Mouse (Mus musculus) cerebellum, postnatal 10 days (tissue): ENCODE data around the gene Cnot6l.

Experiments
- DNase-seq, 2 experiments: peaks; one replicate each; pipeline ENCODE4 v3.0.0; 2021; ENCODE audit warnings: mixed read lengths in 2 of 2

Gene Cnot6l

DNA sequence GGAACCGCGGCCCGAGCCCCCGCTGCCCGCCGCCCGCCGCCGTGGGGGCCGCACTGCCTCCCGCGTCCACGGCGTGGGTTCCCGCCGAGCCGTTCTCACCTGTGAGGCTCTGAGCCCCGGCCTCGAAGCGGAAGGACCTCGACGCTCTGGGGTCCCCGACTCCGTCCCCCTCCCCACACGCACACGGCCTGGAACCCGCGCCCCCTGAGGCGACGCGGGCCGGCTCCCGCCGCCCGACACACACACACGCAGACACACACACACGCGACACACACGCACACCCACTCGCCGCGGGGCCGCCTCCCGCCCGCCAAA lies 2.8 kb downstream of the Cnot6l start:
- DNase-seq, result no peak

DNA sequence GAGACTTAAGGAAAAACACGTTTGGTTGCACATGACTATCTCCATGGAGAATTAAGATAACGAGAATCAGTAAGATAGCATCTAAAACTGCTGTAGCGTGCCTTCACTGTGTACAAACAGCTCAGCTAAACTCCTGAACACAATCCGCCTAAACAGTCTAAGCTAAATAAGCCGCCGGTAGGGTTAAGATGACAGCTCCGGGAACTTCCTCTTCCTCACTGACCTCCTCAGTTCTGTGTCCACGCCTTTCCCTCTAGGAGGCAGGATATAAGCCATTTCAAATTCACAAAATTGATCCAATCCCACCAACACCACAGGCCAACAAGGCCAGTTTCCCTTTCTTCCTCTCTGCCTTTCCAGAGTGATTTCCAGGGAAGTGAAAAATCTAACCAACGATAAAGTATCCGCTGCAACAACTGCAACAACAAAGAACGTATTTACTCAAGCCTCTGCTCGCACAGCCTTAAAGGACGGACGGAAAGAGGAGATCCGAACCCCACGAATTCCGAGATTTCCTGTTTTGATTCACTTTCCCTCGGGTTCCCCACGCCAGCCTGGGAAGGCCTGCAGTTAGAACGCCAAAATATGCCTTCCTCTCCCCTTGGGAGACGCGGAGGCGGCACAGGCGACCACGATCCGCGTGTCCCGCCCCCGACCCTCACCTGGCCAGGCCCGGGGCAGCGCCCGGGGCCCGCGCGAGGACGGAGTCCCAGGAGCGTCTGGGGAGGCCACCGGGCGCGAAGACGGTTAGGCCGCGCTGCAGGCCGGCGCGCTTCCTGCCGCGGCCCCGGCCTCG lies 3.3 kb downstream of the Cnot6l start:
- peak; percentile 43 to 44 for DNase-seq

DNA sequence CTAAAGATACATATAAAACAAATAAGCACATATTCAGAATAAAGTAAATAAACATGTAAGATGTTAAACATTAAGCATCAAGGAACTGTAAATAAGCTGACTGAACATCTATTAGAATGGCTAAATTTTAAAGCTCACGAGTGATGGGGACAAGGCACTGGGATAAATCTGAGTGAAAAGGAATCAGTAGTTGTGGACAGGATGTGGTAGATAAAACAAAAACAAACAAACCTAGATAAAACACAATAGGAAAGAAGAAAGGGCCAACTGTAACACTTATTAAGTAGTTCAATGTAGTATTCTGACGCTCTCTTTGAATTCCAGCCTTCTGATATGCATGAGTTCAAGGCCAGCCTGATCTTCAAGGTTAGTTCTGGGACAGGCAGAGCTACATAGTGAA lies 21.6 kb downstream of the Cnot6l start:
- DNase-seq, result no peak

DNA sequence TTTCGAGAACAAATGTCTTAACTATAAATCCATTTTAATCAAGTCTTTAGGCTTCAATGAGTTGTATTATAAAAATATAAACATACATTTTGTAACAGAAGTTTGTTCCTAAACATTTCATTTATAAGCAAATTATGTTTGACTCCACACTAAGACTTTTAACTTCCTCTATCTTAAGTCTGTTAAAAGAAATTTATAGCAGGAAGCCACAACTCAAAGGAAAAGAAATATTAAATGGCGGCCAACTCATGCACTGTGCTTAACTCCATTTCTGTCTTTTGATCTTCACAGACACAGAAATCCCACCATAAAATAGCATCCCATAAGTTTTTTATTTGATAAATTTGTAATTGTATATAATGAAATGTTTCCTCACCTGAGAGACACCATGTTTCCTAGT lies 33.3 kb downstream of the Cnot6l start:
- no peak for DNase-seq

DNA sequence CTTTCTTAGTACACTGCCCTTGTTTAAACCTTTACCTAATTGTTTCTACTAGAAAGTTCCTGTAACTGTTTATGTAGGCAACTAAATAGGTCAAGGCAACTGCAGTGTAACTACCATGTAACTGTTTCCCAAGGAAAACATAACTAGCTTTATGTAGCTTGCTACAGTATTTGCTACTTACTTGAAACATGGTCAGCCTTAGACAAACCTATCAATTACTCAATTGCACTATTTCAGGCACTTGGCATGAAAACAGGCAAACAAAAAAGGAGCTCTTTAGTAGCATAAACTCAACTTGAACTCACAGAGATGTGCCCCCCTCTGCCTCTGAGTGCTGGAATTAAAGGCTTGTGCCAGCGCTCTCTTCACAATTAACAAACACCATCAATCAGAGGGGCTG lies 37.1 kb downstream of the Cnot6l start:
- DNase-seq, result no peak

DNA sequence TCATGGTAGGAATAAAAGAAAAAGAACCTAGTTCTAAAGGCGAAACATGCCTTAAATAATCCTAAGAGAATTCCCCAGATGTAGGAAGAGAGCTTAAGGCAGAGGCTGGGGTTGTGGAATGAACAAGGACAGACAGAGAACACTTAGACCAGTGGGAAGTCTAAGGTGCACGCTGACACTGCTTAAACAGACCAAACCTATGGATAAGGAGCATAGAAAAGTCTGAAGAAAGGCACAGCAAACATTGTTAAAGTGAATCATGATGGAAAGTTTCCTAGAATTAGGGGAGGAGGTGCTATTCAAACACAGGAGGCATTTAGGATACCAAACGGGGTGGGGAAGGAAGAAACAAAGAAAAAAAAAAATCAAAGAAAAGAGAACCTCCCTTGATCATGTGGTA lies 49.0 kb downstream of the Cnot6l start:
- DNase-seq, result no peak

DNA sequence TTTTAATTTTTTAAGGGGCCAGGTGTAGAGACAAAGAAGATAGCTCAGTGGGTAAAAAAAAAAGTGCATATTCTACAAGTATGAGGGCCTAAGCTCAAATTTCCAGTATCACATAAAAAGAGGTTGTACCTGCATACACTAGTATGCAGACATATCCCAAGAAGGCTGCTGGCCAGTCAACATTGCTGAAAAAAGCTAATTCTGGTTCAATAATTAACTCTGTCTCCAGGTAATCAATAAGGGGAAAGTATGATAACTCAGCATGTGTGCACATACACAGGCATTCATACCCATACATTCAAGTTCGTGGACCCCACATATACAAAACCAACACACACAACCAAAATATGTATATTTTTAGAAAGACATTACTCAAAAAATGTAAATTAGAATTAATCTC lies 59.3 kb downstream of the Cnot6l start:
- DNase-seq, result no peak

DNA sequence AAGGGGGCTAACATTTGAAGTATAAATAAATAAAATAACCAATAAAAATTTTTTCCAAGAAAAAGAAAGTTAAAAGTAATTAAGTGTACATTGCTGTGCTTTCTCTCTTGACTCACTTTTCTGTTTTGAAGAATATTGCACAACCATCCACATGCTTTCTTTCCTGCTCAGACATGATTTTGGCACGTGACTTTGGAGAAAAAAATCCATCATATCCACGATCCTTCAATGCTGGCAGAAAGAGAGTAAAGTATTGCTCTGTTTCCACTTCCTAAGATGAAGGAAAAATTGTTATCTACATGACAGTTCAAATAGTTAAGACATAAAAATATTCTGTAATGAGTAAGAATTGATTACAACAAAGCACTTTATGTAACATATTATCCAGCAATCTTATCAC lies 72.5 kb downstream of the Cnot6l start:
- DNase-seq, result no peak

DNA sequence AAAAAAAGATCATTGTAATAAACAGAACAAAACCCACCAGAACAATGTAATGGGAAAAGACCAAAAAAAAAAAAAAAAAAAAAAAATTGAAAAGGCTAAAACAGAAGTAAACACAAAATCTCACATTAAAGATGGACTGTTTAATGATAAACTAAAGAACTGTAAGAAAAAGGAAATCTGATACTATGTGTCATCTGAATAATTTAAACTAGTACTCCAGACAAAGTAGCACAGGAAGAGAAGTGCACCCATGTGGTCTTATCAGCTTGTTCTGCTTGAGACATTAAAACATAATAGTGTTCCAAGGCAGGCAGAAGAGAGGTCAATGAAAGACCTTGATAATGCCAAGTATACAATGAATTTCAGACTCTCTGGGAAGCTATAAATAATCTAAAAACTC lies 78.6 kb downstream of the Cnot6l start:
- no peak for DNase-seq

DNA sequence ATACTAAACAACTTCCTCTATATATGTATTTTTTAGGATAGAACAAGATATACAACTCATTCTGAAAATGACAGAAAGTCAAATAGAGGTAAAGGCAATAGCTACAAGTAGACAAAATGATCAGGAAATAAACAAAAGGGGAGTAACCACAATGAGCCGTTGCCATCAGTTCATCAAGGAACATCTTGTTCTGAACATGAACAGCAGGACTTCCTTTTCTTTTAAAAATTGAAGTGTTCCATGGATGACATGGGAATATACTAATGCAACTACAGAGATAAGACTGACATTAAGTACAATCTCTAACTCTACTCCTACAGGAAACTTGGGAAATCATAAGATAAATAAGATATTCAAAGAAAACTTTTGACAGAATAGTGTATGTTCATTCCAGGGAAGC lies 84.9 kb downstream of the Cnot6l start:
- no peak for DNase-seq

DNA sequence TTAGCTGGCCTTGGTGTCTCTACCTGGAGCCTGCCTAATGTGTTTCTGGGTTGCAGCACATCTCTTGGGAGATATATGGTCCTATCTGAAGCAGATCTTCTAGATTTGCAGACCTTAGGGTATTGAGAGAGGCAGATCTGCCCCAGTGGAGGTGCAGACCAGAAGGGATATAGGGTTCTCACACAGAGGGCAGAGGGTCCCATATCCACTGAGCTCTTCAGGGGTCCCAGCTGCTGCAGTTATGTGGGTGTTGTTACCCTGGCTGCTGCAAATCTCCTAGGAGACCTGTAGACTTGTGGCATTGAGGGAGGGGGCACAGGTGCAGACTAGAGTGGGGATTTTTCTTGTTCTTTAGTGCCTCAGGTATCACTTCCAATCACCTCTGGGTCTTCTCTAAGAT lies 98.4 kb downstream of the Cnot6l start:
- no peak for DNase-seq

DNA sequence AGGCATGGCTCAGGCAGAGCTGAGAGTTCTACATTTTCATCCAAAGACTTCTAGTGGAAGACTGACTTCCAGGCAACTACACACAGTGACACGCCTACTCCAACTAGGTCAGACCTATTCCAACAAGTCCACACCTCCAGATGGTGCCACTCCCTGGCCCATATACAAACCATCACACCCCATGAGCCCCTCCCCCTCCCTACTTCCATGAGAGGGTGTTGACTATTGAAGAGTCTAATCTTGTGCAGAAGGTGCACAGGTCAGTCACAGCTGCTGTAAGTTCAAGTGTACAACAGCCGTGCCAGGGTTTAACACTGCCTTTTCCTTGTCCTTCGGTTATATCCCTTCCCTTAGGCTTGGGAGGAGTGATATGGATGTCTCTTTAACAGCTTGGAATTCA lies 121.5 kb downstream of the Cnot6l start:
- DNase-seq, result no peak

DNA sequence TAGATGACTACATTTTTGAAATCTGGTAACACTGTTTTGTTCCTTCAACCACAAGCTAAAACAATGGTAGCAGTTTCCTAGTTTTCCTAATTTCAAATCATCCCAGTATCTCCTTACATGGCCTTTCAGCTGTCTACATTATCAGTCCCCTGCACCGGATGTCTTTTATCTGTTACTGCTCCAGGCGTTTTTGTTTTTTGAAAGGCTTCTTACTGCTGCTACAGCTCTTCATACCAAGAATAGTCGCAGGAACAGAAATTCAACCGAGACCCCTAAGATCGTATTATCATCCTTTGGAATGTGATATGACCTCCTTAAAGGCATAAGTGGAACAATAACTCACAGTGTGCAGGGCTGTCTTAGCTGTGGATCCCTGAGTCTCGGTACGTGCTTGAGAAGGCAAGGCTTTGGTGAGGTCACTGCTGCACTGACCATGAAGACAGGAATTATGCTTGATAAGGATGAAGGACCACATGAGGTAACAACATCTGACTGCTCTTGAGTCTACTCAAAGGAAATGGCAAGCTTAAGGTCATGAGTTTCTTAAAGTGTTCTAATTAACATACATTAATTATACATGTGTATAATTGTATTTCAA lies 122.4 kb downstream of the Cnot6l start:
- DNase-seq, result no peak

DNA sequence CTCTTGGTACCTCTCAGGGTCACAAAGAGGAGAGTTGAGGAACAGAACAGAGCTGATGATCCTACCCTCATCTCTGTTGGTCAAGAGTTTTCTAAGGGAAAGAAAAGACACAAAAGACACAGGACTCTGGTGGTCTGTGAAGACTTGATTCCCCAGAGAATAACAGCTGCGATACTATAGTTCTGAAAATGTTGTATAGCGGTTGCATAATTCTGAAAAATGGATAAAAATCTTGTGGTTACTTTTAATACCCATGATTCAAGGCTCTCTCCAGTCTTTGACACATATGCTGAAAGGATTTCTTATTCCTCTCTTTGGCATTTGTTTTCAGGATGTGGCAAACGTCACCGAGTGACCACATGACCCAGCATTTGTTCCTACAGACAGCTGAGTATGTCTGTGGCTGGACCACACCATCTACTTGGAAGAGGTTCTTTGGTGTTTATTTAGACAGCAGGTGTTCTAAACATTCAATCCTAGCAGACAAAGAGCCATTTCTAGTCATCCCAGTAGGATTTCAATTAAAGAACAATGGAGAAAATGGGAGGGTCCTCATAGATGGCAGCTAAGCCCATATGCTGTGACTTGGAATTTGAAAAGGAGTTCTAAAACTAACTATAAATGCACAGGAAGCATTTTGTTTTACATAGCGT lies 124.7 kb downstream of the Cnot6l start:
- DNase-seq, result no peak

DNA sequence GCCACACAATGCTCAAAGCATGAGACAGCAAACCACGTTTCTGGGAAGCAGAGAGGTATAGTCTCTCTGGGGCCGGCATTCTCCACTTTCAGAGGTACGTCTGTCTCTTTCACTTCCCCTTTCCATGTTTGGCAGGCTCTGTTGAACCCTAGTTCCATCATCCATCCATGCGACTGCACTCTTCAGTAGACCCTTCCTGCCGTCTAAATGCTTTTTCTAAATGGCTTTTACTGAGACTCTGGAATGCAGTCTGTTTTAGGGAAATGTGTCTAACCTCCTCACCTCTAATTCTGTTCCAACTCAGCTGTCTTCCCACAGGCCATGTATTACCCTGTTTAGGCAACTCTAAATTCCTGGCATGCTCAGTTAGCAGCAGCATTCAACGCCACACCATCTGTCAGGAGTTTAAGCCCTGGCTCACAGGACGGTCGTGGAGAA lies 126.3 kb downstream of the Cnot6l start:
- DNase-seq, result peak; percentile 25 to 49

DNA sequence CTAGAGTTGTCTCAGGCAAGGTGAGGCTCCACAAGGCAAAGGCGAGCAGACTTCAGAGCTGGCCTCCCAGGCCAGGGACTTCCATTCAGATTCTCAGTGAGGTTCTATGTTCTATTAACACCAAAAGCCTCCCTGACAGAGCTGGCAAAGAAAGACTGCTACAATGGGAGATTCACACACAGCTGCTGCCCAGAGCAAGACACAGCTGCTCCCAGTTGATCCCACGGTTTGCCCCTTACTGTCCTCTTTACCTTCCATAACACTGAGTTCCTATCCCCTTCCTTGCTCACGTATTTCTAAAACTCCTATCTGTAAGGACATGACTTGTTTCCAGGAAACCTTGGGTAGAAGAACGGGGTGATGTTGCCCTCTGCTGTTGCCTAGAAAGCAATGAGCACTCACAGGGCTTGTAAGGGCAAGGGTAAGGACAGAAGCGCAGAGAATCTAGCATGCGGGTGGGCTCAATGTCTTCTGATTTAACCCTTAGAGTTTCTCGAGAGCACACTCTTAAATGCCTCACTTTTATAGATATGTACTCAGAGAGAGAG lies 127.8 kb downstream of the Cnot6l start:
- DNase-seq, result no peak

DNA sequence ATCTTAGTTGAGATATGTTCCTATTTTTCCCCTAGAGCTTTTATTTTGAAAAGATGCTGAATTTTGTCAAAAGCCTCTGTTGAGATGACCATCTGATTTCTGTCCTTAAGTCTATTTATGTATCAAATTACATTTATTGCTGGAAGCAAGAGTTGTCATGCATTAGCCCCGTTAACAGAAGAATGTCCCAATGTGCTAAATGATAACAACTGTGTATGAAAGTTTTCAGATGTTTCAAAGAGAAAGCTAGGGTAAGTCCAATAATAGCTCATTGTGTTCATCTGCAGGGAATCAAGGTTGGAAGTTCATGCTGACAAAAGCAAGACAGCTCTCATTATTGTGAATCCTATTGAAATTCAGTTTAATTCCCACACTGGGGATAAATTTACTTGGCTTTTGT lies 129.9 kb downstream of the Cnot6l start:
- DNase-seq, result no peak

DNA sequence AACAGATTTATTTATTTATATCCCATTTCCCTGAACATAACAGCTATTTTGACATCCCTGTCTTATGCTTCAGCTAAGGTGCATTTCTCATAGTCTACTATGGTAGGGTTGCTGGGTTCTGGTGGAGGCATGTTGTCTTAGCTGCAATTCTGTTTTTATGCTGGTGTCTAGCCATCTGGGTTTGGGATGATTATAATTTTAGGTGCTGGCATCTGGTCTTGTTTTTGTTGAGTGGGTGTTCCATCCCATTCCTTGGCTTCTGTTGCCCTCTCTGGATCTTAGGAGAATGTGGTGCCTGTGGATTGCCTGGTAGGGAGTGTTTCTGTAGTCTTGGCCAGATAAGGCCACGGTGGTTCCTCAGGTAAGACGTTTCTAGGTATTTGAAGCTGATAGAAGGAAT lies 134.2 kb downstream of the Cnot6l start:
- no peak for DNase-seq
